Mouse (Mus musculus): ENCODE measurements around the gene Plxnb1.

The Plxnb1 gene

GRCm38 (mm10) chr9:109095137-109095982 is at the start of gene Plxnb1:
Gene Plxnb1, plus strand, starts transcription at chr9:109095389.
- DNase-seq: peak; percentile 70

- peak; percentile 66 for DNase-seq
These were observed 48.9 kb upstream of the Plxnb1 start for GRCm38 (mm10) chr9:109046306-109046705.

- DNase-seq: no peak
These were observed 45.9 kb upstream of the Plxnb1 start for GRCm38 (mm10) chr9:109049316-109049715.

GRCm38 (mm10) chr9:109049996-109050673 is 45.1 kb upstream of the Plxnb1 start:
- no peak for DNase-seq

GRCm38 (mm10) chr9:109050674-109050997 is 44.6 kb upstream of the Plxnb1 start:
- no peak for DNase-seq

GRCm38 (mm10) chr9:109051011-109051501 is 44.1 kb upstream of the Plxnb1 start:
- DNase-seq: no peak

GRCm38 (mm10) chr9:109051651-109052489 is 43.3 kb upstream of the Plxnb1 start:
- DNase-seq: no peak

GRCm38 (mm10) chr9:109052490-109053260 is 42.5 kb upstream of the Plxnb1 start:
- no peak for DNase-seq

- DNase-seq: no peak
These were observed 41.8 kb upstream of the Plxnb1 start for GRCm38 (mm10) chr9:109053366-109053765.

- no peak for DNase-seq
These were observed 41.3 kb upstream of the Plxnb1 start for GRCm38 (mm10) chr9:109053851-109054250.

GRCm38 (mm10) chr9:109054712-109055111 is 40.5 kb upstream of the Plxnb1 start:
- peak; percentile 70 for DNase-seq

- DNase-seq: no peak
These were observed 39.7 kb upstream of the Plxnb1 start for GRCm38 (mm10) chr9:109055271-109056030.

GRCm38 (mm10) chr9:109056081-109056690 is 39.0 kb upstream of the Plxnb1 start:
- DNase-seq: no peak

- no peak for DNase-seq
These were observed 38.3 kb upstream of the Plxnb1 start for GRCm38 (mm10) chr9:109056916-109057315.

GRCm38 (mm10) chr9:109057543-109057942 is 37.6 kb upstream of the Plxnb1 start:
- DNase-seq: no peak

GRCm38 (mm10) chr9:109058006-109058765 is 37.0 kb upstream of the Plxnb1 start:
- DNase-seq: no peak

- DNase-seq: peak; percentile 93
These were observed 35.9 kb upstream of the Plxnb1 start, which contains the start of gene Trex1 for GRCm38 (mm10) chr9:109059136-109059903. Gene Trex1, minus strand, starts transcription at chr9:109059734.

GRCm38 (mm10) chr9:109060184-109060897 is 34.8 kb upstream of the Plxnb1 start:
- no peak for DNase-seq

GRCm38 (mm10) chr9:109060898-109061295 is 34.3 kb upstream of the Plxnb1 start:
- DNase-seq: no peak
